Mouse (Mus musculus) neural tube, embryonic 12.5 days (tissue): ENCODE data around the gene Tprn. TPM values are rescaled to one million over a fixed set of nuclear protein-coding genes. Genes with fewer than 3 reads are reported as not detected.

Experiments
- ATAC-seq: fragments of 200-750 bp; cut with Nextera tagmentation; 2 replicates; pipeline ENCODE4 v1.8.0; 2017; ENCODE audit warnings: low read depth, mild to moderate bottlenecking, moderate TSS enrichment, moderate library complexity; ENCODE audit not compliant: low FRiP score
- H3K27ac ChIP-seq: fragments of 300-500 bp; sonication (generic); 2 replicates; pipeline ENCODE4 v1.5.1; 2016
- H3K27me3 ChIP-seq: fragments of 300-500 bp; sonication (generic); replicated peaks from 2 replicates; pipeline ENCODE4 v1.6.1; 2016; ENCODE audit warnings: mild to moderate bottlenecking
- H3K36me3 ChIP-seq: fragments of 300-500 bp; sonication (generic); 2 replicates; pipeline ENCODE4 v1.6.1; 2016; ENCODE audit warnings: mild to moderate bottlenecking
- H3K4me1 ChIP-seq: fragments of 300-500 bp; sonication (generic); 2 replicates; pipeline ENCODE4 v1.6.1; 2016
- H3K4me2 ChIP-seq: fragments of 300-500 bp; sonication (generic); replicated peaks from 2 replicates; pipeline ENCODE4 v1.6.1; 2016; ENCODE audit warnings: mild to moderate bottlenecking
- H3K4me3 ChIP-seq: fragments of 300-500 bp; sonication (generic); 2 replicates; pipeline ENCODE4 v1.5.1; 2016
- H3K9ac ChIP-seq: fragments of 300-500 bp; sonication (generic); 2 replicates; pipeline ENCODE4 v1.6.1; 2016; ENCODE audit warnings: mild to moderate bottlenecking
- H3K9me3 ChIP-seq: fragments of 300-500 bp; sonication (generic); 2 replicates; pipeline ENCODE4 v1.6.1; 2016; ENCODE audit warnings: mild to moderate bottlenecking
- WGBS: fragments of 180-500 bp; shearing (Covaris S2); methylation state at CpG from one replicate; pipeline ENCODE4 v1.1.7; 2016; 5-methylcytosine and 5-hydroxymethylcytosine counted together
- polyA plus RNA-seq: library from polyadenylated mRNA; unstranded; fragments of >200 nt; fragmentation: Nextera tagmentation; extraction: Ambion mirVana; gene quantifications from 2 replicates; pipeline ENCODE4 v1.2.1, GENCODE M21; 2016

Gene Tprn
- polyA plus RNA-seq, 1 experiment from 2014 or later: 15.2 TPM

GRCm38 (mm10) chr2:25271827-25272511 is 9.6 kb downstream of the Tprn start, which contains the start of the genes Ssna1 and Anapc2:
TSS of gene Ssna1 (minus strand) at chr2:25272438.
TSS of gene Anapc2 (plus strand) at chr2:25272478.
- Histone ChIP-seq H3K4me3 (peak within 1 kb of the TSS; percentile 88), H3K4me2 (peak within 1 kb of the TSS; percentile 66), H3K9me3 (no peaks in the 10 kb centered on the region), H3K27ac (peak within 1 kb of the TSS; percentile 27; the same call in 1 of the 2 replicates), H3K4me1 (peaks cover 29% of the 10 kb centered on the region), H3K9ac (peak within 1 kb of the TSS; percentile 90), H3K27me3 (no peaks in the 10 kb centered on the region), H3K36me3 (peaks cover 60% of the 10 kb centered on the region)
- WGBS: under 1% methylated on average over 55 of the region's 55 CpGs
- peak; percentile 96 for ATAC-seq

DNA sequence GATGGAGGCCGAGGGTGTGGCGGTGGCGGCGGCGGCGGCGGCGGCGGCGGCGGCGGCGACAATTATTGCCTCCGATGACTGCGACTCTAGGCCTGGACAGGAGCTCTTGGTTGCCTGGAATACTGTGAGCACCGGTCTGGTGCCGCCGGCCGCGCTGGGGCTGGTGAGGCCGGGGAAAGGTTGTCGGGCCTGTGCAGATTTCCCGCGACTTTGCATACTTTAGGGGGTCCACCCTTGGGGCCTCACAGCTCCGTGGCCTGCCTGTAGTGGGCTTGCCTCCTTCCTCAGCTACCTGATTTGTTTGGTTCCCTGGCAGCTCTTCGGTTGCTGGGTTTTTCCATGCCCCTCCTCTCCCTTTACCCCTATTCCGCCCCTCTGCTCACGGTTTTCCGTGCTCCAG is 10.1 kb downstream of the Tprn start:
- peak; percentile 73 for ATAC-seq
- Histone ChIP-seq H3K27ac (no peak overlapping the region), H3K27me3 (no peaks in the 10 kb centered on the region), H3K4me2 (peak overlapping the region; percentile 66), H3K4me1 (peaks cover 23% of the 10 kb centered on the region), H3K36me3 (peaks cover 65% of the 10 kb centered on the region), H3K9me3 (no peaks in the 10 kb centered on the region), H3K4me3 (peak overlapping the region; percentile 88), H3K9ac (peak overlapping the region; percentile 90)
- WGBS: under 1% methylated on average over 29 of the region's 29 CpGs

- Histone ChIP-seq H3K27me3 (no peaks in the 10 kb centered on the region), H3K4me1 (peaks cover 23% of the 10 kb centered on the region), H3K4me2 (peak overlapping the region; percentile 66), H3K27ac (no peak overlapping the region), H3K36me3 (peaks cover 69% of the 10 kb centered on the region), H3K9ac (peak overlapping the region; percentile 90), H3K4me3 (peak overlapping the region; percentile 88), H3K9me3 (no peaks in the 10 kb centered on the region)
- ATAC-seq: no peak
- WGBS: 41% methylated on average over 16 of the region's 16 CpGs
Observed at GRCm38 (mm10) chr2:25273010-25273409, 10.6 kb downstream of the Tprn start.

GRCm38 (mm10) chr2:25278928-25279882 is 16.8 kb downstream of the Tprn start:
- Histone ChIP-seq H3K27ac (no peak overlapping the region), H3K27me3 (no peaks in the 10 kb centered on the region), H3K4me3 (no peak overlapping the region), H3K4me2 (no peak overlapping the region), H3K9ac (no peak overlapping the region), H3K36me3 (peaks cover 96% of the 10 kb centered on the region), H3K4me1 (no peaks in the 10 kb centered on the region), H3K9me3 (no peaks in the 10 kb centered on the region)
- ATAC-seq: no peak
- WGBS: 66% methylated on average over 13 of the region's 13 CpGs

GRCm38 (mm10) chr2:25285551-25285950 is 23.1 kb downstream of the Tprn start:
- Histone ChIP-seq H3K27ac (no peak overlapping the region), H3K4me1 (peaks cover 7% of the 10 kb centered on the region; the same call in 1 of the 2 replicates), H3K9me3 (no peaks in the 10 kb centered on the region), H3K27me3 (peaks cover 30% of the 10 kb centered on the region), H3K9ac (no peak overlapping the region), H3K36me3 (peaks cover 54% of the 10 kb centered on the region), H3K4me2 (no peak overlapping the region), H3K4me3 (no peak overlapping the region)
- no peak for ATAC-seq
- WGBS: 86% methylated on average over 2 of the region's 2 CpGs

DNA sequence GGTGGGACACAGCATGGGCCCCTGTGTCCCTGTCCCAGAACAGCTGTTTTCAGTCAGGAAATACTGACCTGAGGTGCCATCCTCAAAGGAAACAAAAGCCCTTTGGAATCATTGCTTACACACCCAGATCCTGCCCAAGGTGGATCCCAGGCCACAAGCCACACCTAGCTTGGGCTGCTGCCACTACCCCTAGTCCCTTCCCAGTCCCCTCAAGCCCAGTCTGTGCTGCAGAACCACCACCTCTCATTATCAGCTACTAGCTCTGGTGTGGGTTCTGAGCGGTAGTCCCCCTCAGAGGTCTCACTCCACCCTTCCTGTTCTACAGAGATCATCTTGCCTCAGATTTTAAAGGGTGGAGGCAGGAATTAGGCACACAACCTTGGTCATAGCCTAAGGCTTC is 23.9 kb downstream of the Tprn start:
- no peak overlapping the region for H3K4me3 ChIP-seq
- WGBS: 73% methylated on average over 1 of the region's 1 CpGs

GRCm38 (mm10) chr2:25286837-25287636 is 24.6 kb downstream of the Tprn start:
- H3K27me3 ChIP-seq: peaks cover 45% of the 10 kb centered on the region
- peaks cover 17% of the 10 kb centered on the region; the same call in 1 of the 2 replicates for H3K4me1 ChIP-seq
- no peak overlapping the region for H3K9ac ChIP-seq

More for the DNA sequence above, 23.9 kb downstream of the Tprn start:
- H3K27ac ChIP-seq: no peak overlapping the region
- H3K27me3 ChIP-seq: peaks cover 38% of the 10 kb centered on the region
- no peak overlapping the region for H3K4me2 ChIP-seq
- ATAC-seq: no peak
- H3K9ac ChIP-seq: no peak overlapping the region
- H3K9me3 ChIP-seq: no peaks in the 10 kb centered on the region
- H3K4me1 ChIP-seq: peaks cover 13% of the 10 kb centered on the region; the same call in 1 of the 2 replicates
- H3K36me3 ChIP-seq: peaks cover 47% of the 10 kb centered on the region

DNA sequence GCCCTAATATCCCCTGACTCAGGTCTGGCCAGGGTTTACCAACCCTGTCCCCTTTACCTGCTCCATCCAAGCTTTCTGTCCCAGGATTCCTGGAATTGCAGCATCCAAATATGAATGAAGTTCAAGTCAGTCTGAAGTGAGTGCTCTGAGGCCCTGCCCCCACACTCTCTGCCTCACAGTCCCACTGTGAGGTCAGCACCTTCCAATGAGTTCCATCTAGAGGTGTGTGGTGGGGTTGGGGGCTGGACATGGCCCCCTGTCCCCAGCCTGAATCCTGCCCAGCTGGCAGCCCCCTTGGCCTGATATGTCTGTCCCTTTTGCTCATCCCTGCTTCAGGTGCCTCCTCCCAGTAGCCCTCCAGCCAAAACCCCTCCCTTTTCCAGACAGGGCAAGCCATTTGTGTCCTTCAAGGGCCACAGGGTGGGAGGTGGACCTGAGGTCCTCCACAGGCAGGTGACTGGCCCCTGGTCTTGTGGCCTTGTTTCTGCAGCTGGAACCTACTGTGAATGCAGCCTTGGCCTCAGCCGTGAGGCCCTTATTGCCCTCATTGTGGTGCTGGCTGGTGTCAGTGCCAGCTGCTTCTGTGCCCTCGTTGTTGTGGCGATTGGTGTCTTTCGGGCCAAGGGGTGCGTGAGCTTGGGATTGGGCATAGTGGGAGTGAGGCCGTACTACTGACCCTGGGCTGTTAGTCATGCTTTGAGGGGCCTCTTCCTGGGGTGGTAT is 25.7 kb downstream of the Tprn start, which contains the start of gene Tmem210:
TSS of gene Tmem210 (plus strand) at position 219 of the 723 bp plus-strand sequence.
- H3K9ac ChIP-seq: no peak within 1 kb of the TSS
- WGBS: 74% methylated on average over 6 of the region's 6 CpGs

More at GRCm38 (mm10) chr2:25286837-25287636, 24.6 kb downstream of the Tprn start:
- Histone ChIP-seq H3K9me3 (no peaks in the 10 kb centered on the region), H3K27ac (no peak overlapping the region), H3K4me3 (no peak overlapping the region), H3K4me2 (no peak overlapping the region), H3K36me3 (peaks cover 41% of the 10 kb centered on the region)
- ATAC-seq: no peak
- 57% methylated on average over 7 of the region's 7 CpGs for WGBS

DNA sequence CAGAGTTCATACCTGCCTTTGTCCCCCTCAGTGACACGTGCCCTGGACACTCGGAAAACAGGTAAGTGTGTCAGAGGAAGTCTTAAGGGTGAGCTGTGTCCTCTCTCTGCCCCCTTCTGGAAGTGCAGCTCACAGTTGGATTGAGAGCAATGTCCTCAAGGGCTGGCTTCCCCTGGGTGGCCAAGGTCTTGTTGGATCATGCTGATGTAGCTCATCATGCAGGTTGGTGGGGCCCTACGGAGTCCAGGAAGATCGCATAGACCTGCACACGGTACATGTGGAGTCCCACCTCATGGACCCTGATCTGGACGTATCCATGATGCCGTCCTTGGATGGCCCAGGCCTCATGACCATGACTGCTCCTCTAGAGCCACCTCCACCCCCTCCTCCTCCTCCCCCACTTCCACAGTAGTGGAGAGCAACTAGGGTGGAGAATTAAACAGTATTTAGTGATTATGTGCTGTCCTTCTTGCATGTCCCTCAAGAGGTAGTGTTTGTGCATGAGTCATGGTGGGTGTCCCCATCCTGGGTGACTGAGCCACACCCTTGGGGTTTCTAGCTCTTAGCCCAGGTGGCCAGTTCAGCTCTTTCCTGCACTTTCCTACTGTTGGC is 26.4 kb downstream of the Tprn start:
- no peak overlapping the region for H3K9ac ChIP-seq
- no peaks in the 10 kb centered on the region for H3K9me3 ChIP-seq
- peaks cover 24% of the 10 kb centered on the region for H3K36me3 ChIP-seq
- peaks cover 62% of the 10 kb centered on the region for H3K27me3 ChIP-seq
- H3K4me3 ChIP-seq: no peak overlapping the region
- H3K27ac ChIP-seq: no peak overlapping the region
- no peak overlapping the region for H3K4me2 ChIP-seq
- ATAC-seq: no peak
- peaks cover 23% of the 10 kb centered on the region for H3K4me1 ChIP-seq
- WGBS: 81% methylated on average over 7 of the region's 7 CpGs

More for the DNA sequence above, 25.7 kb downstream of the Tprn start, which contains the start of gene Tmem210:
- no peak for ATAC-seq
- Histone ChIP-seq H3K4me3 (no peak within 1 kb of the TSS), H3K4me1 (peaks cover 23% of the 10 kb centered on the region), H3K9me3 (no peaks in the 10 kb centered on the region), H3K27ac (no peak within 1 kb of the TSS), H3K4me2 (no peak within 1 kb of the TSS), H3K27me3 (peaks cover 56% of the 10 kb centered on the region), H3K36me3 (peaks cover 31% of the 10 kb centered on the region)

DNA sequence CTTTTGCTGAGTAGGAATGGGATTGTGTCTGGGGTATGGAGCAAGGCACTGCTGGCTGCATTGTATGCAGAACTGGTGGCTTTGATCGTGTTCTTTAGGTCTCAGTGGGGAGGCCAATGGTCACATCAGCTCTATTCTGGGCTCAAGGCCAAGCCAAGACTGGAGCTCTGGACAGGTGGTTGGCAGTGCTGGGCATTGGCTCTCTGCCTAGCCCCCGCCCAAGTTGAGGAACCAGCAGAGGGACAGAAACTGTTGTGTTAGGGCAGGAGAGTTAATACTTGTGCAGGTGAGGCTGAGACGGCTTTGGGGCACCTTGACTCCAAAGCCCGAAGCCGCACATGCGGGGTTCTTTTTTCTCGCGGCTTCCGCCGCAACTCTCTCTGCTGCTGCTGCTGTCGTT is 27.2 kb downstream of the Tprn start, which contains the start of gene Lrrc26:
TSS of gene Lrrc26 (plus strand) at position 265 of the 400 bp plus-strand sequence.
- Histone ChIP-seq H3K4me2 (peak within 1 kb of the TSS; percentile 38), H3K9me3 (no peaks in the 10 kb centered on the region), H3K27me3 (peaks cover 69% of the 10 kb centered on the region), H3K27ac (no peak within 1 kb of the TSS), H3K9ac (no peak within 1 kb of the TSS), H3K4me1 (peaks cover 23% of the 10 kb centered on the region), H3K36me3 (peaks cover 16% of the 10 kb centered on the region), H3K4me3 (peak within 1 kb of the TSS; percentile 13; the same call in 1 of the 2 replicates)
- no peak for ATAC-seq
- 12% methylated on average over 11 of the region's 11 CpGs for WGBS
